Comparison of ENCODE assay signal across 10 mouse cellular contexts in the genomic region with DNA sequence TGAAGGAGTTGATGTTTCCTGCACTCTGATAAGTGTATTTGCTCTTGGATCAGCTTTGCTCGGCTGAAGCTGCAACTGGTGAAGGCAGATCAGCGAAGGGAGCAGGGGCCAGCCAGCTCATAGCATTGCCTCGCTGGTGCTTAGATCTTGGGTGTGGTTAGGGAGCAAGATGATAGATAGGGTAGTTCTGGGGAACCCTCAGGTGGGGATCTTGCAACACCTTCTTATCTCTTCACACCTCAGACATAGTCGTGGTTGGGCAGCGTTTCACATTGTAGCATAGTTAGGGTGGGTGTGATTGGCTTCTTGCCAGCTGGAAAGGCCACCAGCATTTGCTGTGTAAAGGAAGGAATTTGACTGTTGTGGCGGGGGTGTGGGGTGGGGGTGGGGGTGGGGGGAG. TPM values are rescaled to one million over a fixed set of nuclear protein-coding genes. Genes with fewer than 3 reads are reported as not detected.
DNase-seq lines count a peak whose midpoint lies in the region; TF ChIP-seq lines count a peak whose summit lies in the region.
"Had no signal": no experiment of that assay in that cellular context is flagged by ENCODE, and none has a peak within 500 bp of the region (broad histone marks: within the 10 kb centered on the region; RNA-seq: fewer than 3 reads in every experiment).

No protein-coding gene starts in this region.

- no peaks in the 10 kb centered on the region for H3K27me3 ChIP-seq in erythroblast, embryonic 14.5 days (ENCODE audit: control insufficient read depth)
- H3K27me3 ChIP-seq: embryonic facial prominence, embryonic 13.5 days; neural tube, embryonic 13.5 days had no signal

- H3K4me1 ChIP-seq in erythroblast, embryonic 14.5 days (ENCODE audit: control insufficient read depth): peaks cover 77% of the 10 kb centered on the region

- H3K27ac ChIP-seq in layer of hippocampus, adult 2 months: no peak overlapping the region
- H3K27ac ChIP-seq: embryonic facial prominence, embryonic 13.5 days had no signal

- peaks cover 26% of the 10 kb centered on the region for H3K36me3 ChIP-seq in erythroblast, embryonic 14.5 days (ENCODE audit: control insufficient read depth)
- H3K36me3 ChIP-seq: embryonic facial prominence, embryonic 13.5 days; neural tube, embryonic 13.5 days had no signal

- H3K9me3 ChIP-seq in erythroblast, embryonic 14.5 days (ENCODE audit: control insufficient read depth, low read length): no peaks in the 10 kb centered on the region
- H3K9me3 ChIP-seq: embryonic facial prominence, embryonic 13.5 days; neural tube, embryonic 13.5 days had no signal

- peak; percentile 27 to 46 for DNase-seq in layer of hippocampus, adult 2 months (ENCODE audit: low spot score in 2 of 2)
- no peak for DNase-seq in layer of hippocampus, adult 9-10 months (ENCODE audit: low spot score)
- peak; percentile 34 to 71 for DNase-seq in left cerebral cortex, postnatal 10 days (ENCODE audit: extremely low spot score in 1 of 2, low spot score in 2 of 2)
- peak; percentile 61 to 76 for DNase-seq in right cerebral cortex, postnatal 10 days (ENCODE audit: low spot score in 2 of 2)
- no peak for DNase-seq in retina, postnatal 1 day
- DNase-seq in cerebellum, postnatal 25 days: no peak
- no peak for DNase-seq in cerebellum, adult 11 months

- no peak for TF ChIP-seq CTCF in layer of hippocampus, adult 2 months (conservative IDR thresholded peaks at IDR 0.05)

- H3K4me3 ChIP-seq in layer of hippocampus, adult 2 months: no peak overlapping the region
- peak overlapping the region; percentile 3 for H3K4me3 ChIP-seq in erythroblast, embryonic 14.5 days (replicated peaks)
- H3K4me3 ChIP-seq: embryonic facial prominence, embryonic 13.5 days; neural tube, embryonic 13.5 days had no signal

- intact Hi-C loops in left cerebral cortex, postnatal 10 days (cut with DNase I): no loop called here

RNA-seq across cellular contexts. Expression of gene Ccdc6, which starts 36.3 kb away (rescaled TPM):
- total RNA-seq in layer of hippocampus, adult 2 months (2021): 10 to 100 TPM; 60.5 to 65.6 TPM
- 0.61 and 1.6 TPM in 2 replicates for polyA plus RNA-seq in erythroblast, embryonic 14.5 days (2012)
- 10 to 100 TPM; 56.2 to 62.9 TPM for total RNA-seq in left cerebral cortex, postnatal 10 days (2021)

Comparison
In these comparisons a context has a peak if more than half of its experiments do, and no peak if none do; other contexts are left out.
1. DNase-seq: peak in layer of hippocampus, adult 2 months (2 of 2), left cerebral cortex, postnatal 10 days (2 of 2) and right cerebral cortex, postnatal 10 days (2 of 2); none in layer of hippocampus, adult 9-10 months (single experiment), retina, postnatal 1 day (single experiment), cerebellum, postnatal 25 days (0 of 2) and cerebellum, adult 11 months (single experiment).